Mouse (Mus musculus) bone marrow, adult 2 months (tissue): ENCODE measurements around the gene 4833439L19Rik.

Experiments
- CTCF ChIP-seq: fragments of 200-500 bp; IDR thresholded peaks from 2 replicates; pipeline ENCODE4 v1.5.1; 2011; ENCODE audit warnings: low read length, control low read depth; ENCODE audit not compliant: control insufficient read depth, insufficient read depth
- POLR2A ChIP-seq: fragments of 200-500 bp; IDR thresholded peaks from 2 replicates; pipeline ENCODE4 v1.6.1; 2011; ENCODE audit warnings: low read depth, mild to moderate bottlenecking, control low read depth, low read length, borderline replicate concordance; ENCODE audit not compliant: control insufficient read depth

- TF ChIP-seq CTCF: no peak
- TF ChIP-seq POLR2A: no peak
These were observed 40.2 kb upstream of the 4833439L19Rik start for GRCm38 (mm10) chr13:54605426-54605825.
